Mouse (Mus musculus): Measurements from ENCODE around the gene Mcm9.
"Not testable (repeated sequence)": the region's sequence is repeated elsewhere in the genome, so short reads cannot be mapped to it uniquely, and the experiment has no call there.

Mcm9 gene

GRCm38 (mm10) chr10:53499518-53499917, 130.7 kb downstream of the Mcm9 start:
- no peak for DNase-seq (ENCODE audit: low read depth, low spot score)

- not testable (repeated sequence) for DNase-seq (ENCODE audit: low read depth, low spot score)
Observed at GRCm38 (mm10) chr10:53495349-53495748, 134.9 kb downstream of the Mcm9 start.

GRCm38 (mm10) chr10:53493954-53494353, 136.3 kb downstream of the Mcm9 start:
- DNase-seq (ENCODE audit: low read depth, low spot score), result no peak
